Mouse (Mus musculus): ENCODE results near the gene Ahdc1. TPM values are rescaled to one million over a fixed set of nuclear protein-coding genes. Genes with fewer than 3 reads are reported as not detected.

Ahdc1 gene
- total RNA-seq, 4 experiments from 2014 or later = 95.7 to 104 (median 99.7) TPM

- no peak for DNase-seq (ENCODE audit: low spot score in 2 of 2)
Observed at GRCm38 (mm10) chr4:133052029-133052745, 41.1 kb downstream of the Ahdc1 start.

- DNase-seq (ENCODE audit: low spot score in 2 of 2) = no peak
Observed at GRCm38 (mm10) chr4:133052995-133053572, 42.0 kb downstream of the Ahdc1 start.

- DNase-seq (ENCODE audit: low spot score in 2 of 2) = no peak
Observed at GRCm38 (mm10) chr4:133054530-133054929, 43.5 kb downstream of the Ahdc1 start.

- no peak for DNase-seq (ENCODE audit: low spot score in 2 of 2)
Observed at GRCm38 (mm10) chr4:133055163-133055951, 44.3 kb downstream of the Ahdc1 start.

- DNase-seq (ENCODE audit: low spot score in 2 of 2) = peak in 1 of 2 experiments; percentile 63
Observed at GRCm38 (mm10) chr4:133056069-133056890, 45.2 kb downstream of the Ahdc1 start.

GRCm38 (mm10) chr4:133057389-133058122, 46.5 kb downstream of the Ahdc1 start:
- DNase-seq (ENCODE audit: low spot score in 2 of 2) = no peak

GRCm38 (mm10) chr4:133058123-133058453, 47.0 kb downstream of the Ahdc1 start:
- no peak for DNase-seq (ENCODE audit: low spot score in 2 of 2)

- no peak for DNase-seq (ENCODE audit: low spot score in 2 of 2)
Observed at GRCm38 (mm10) chr4:133058513-133059480, 47.7 kb downstream of the Ahdc1 start.

- no peak for DNase-seq (ENCODE audit: low spot score in 2 of 2)
Observed at GRCm38 (mm10) chr4:133060702-133061101, 49.6 kb downstream of the Ahdc1 start.

- no peak for DNase-seq (ENCODE audit: low spot score in 2 of 2)
Observed at GRCm38 (mm10) chr4:133061798-133062197, 50.7 kb downstream of the Ahdc1 start.

GRCm38 (mm10) chr4:133062286-133062685, 51.2 kb downstream of the Ahdc1 start:
- DNase-seq (ENCODE audit: low spot score in 2 of 2) = no peak

GRCm38 (mm10) chr4:133063203-133063602, 52.1 kb downstream of the Ahdc1 start:
- no peak for DNase-seq (ENCODE audit: low spot score in 2 of 2)

GRCm38 (mm10) chr4:133063799-133064198, 52.7 kb downstream of the Ahdc1 start:
- DNase-seq (ENCODE audit: low spot score in 2 of 2) = no peak

- DNase-seq (ENCODE audit: low spot score in 2 of 2) = no peak
Observed at GRCm38 (mm10) chr4:133064791-133065190, 53.7 kb downstream of the Ahdc1 start.

GRCm38 (mm10) chr4:133065894-133066386, 54.9 kb downstream of the Ahdc1 start:
- no peak for DNase-seq (ENCODE audit: low spot score in 2 of 2)

- DNase-seq (ENCODE audit: low spot score in 2 of 2) = no peak
Observed at GRCm38 (mm10) chr4:133068400-133069138, 57.5 kb downstream of the Ahdc1 start.

- DNase-seq (ENCODE audit: low spot score in 2 of 2) = no peak
Observed at GRCm38 (mm10) chr4:133070388-133070787, 59.3 kb downstream of the Ahdc1 start.

- DNase-seq (ENCODE audit: low spot score in 2 of 2) = no peak
Observed at GRCm38 (mm10) chr4:133070821-133071372, 59.8 kb downstream of the Ahdc1 start.
